Mouse (Mus musculus) forebrain, embryonic 16.5 days (tissue): ENCODE results near the gene Glycam1. TPM values are rescaled to one million over a fixed set of nuclear protein-coding genes. Genes with fewer than 3 reads are reported as not detected.
"Not testable (repeated sequence)": the region's sequence is repeated elsewhere in the genome, so short reads cannot be mapped to it uniquely, and the experiment has no call there.

Source experiments
- ATAC-seq: fragments of 200-750 bp; cut with Nextera tagmentation; 2 replicates; pipeline ENCODE4 v1.8.0; 2017; ENCODE audit warnings: mild to moderate bottlenecking, moderate library complexity
- H3K27ac ChIP-seq: fragments of 300-500 bp; sonication (generic); 2 replicates; pipeline ENCODE4 v1.5.1; 2014; ENCODE audit warnings: low read length, control low read depth
- H3K27me3 ChIP-seq: fragments of 300-500 bp; sonication (generic); replicated peaks from 2 replicates; pipeline ENCODE4 v1.6.1; 2014; ENCODE audit warnings: low read length; ENCODE audit not compliant: control insufficient read depth, insufficient read depth
- H3K36me3 ChIP-seq: fragments of 300-500 bp; sonication (generic); 2 replicates; pipeline ENCODE4 v1.6.1; 2014; ENCODE audit not compliant: control insufficient read depth, insufficient read depth
- H3K4me1 ChIP-seq: fragments of 300-500 bp; sonication (generic); replicated peaks from 2 replicates; pipeline ENCODE4 v1.6.1; 2014; ENCODE audit warnings: low read length; ENCODE audit not compliant: control insufficient read depth, insufficient read depth
- H3K4me2 ChIP-seq: fragments of 300-500 bp; sonication (generic); 2 replicates; pipeline ENCODE4 v1.6.1; 2014; ENCODE audit warnings: mild to moderate bottlenecking, low read length, control low read depth
- H3K4me3 ChIP-seq: fragments of 300-500 bp; sonication (generic); replicated peaks from 2 replicates; pipeline ENCODE4 v1.5.1; 2014; ENCODE audit warnings: mild to moderate bottlenecking, low read length, control low read depth
- H3K9ac ChIP-seq: fragments of 300-500 bp; sonication (generic); replicated peaks from 2 replicates; pipeline ENCODE4 v1.6.1; 2014; ENCODE audit warnings: low read depth, low read length, control low read depth
- H3K9me3 ChIP-seq: fragments of 300-500 bp; sonication (generic); 2 replicates; pipeline ENCODE4 v1.6.1; 2016; ENCODE audit warnings: low read length; ENCODE audit not compliant: control insufficient read depth
- WGBS: fragments of 180-500 bp; shearing (Covaris S2); extraction: QIAGEN DNeasy Blood & Tissue Kit; methylation state at CpG from one replicate; pipeline ENCODE4 v1.1.7; 2014; 5-methylcytosine and 5-hydroxymethylcytosine counted together
- polyA plus RNA-seq: library from polyadenylated mRNA; unstranded; fragments of >200 nt; fragmentation: Nextera tagmentation; extraction: Ambion mirVana; gene quantifications from 2 replicates; pipeline ENCODE4 v1.2.1, GENCODE M21; 2015

Gene Glycam1
- polyA plus RNA-seq = not detected in 2 replicates

GRCm38 (mm10) chr15:103564981-103565380, at the start of gene Glycam1:
Gene Glycam1 (minus strand): TSS chr15:103565081.
- H3K9ac ChIP-seq = no peak within 1 kb of the TSS
- H3K4me2 ChIP-seq = no peak within 1 kb of the TSS
- H3K27ac ChIP-seq = no peak within 1 kb of the TSS
- no peaks in the 10 kb centered on the region for H3K36me3 ChIP-seq
- H3K4me3 ChIP-seq = no peak within 1 kb of the TSS
- no peaks in the 10 kb centered on the region for H3K9me3 ChIP-seq
- no peaks in the 10 kb centered on the region for H3K4me1 ChIP-seq
- ATAC-seq = no peak
- H3K27me3 ChIP-seq = no peaks in the 10 kb centered on the region

- Histone ChIP-seq H3K4me2 (no peak overlapping the region), H3K9ac (no peak overlapping the region), H3K36me3 (no peaks in the 10 kb centered on the region), H3K4me1 (no peaks in the 10 kb centered on the region), H3K4me3 (no peak overlapping the region), H3K27me3 (no peaks in the 10 kb centered on the region), H3K9me3 (no peaks in the 10 kb centered on the region), H3K27ac (no peak overlapping the region)
- ATAC-seq = no peak
- 85% methylated on average over 1 of the region's 1 CpGs for WGBS
These were observed 39.6 kb upstream of the Glycam1 start for GRCm38 (mm10) chr15:103604481-103604880.

GRCm38 (mm10) chr15:103590779-103591178, 25.9 kb upstream of the Glycam1 start:
- Histone ChIP-seq H3K36me3 (no peaks in the 10 kb centered on the region), H3K27ac (no peak overlapping the region), H3K4me3 (no peak overlapping the region), H3K27me3 (no peaks in the 10 kb centered on the region), H3K4me1 (no peaks in the 10 kb centered on the region), H3K9me3 (no peaks in the 10 kb centered on the region), H3K9ac (no peak overlapping the region), H3K4me2 (no peak overlapping the region)
- no peak for ATAC-seq
- 92% methylated on average over 2 of the region's 2 CpGs for WGBS

DNA sequence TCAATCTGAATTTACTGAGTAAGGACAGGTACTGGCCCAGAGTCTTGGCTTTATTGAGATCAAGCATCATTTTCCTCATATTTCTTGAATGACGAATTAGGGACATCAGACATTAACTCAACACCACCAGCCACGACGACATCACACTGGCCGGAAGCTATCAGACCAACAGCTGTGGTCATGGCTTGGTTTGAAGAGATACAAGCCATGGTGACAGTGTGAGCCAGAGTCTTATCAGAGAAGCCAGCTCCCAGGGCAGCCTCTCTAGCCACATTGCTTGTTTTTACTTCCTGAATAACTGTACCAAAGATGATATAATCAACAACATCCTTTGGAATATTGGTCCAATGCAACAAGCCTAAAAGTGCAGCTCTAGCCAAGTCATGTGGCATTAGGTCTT, 22.9 kb upstream of the Glycam1 start:
- 91% methylated on average over 4 of the region's 4 CpGs for WGBS
- H3K36me3 ChIP-seq, H3K4me3 ChIP-seq, H3K4me2 ChIP-seq, H3K9ac ChIP-seq, H3K27me3 ChIP-seq, H3K4me1 ChIP-seq, H3K27ac ChIP-seq, H3K9me3 ChIP-seq, ATAC-seq: not testable (repeated sequence)

GRCm38 (mm10) chr15:103585876-103586275, 21.0 kb upstream of the Glycam1 start:
- H3K9me3 ChIP-seq = no peaks in the 10 kb centered on the region

DNA sequence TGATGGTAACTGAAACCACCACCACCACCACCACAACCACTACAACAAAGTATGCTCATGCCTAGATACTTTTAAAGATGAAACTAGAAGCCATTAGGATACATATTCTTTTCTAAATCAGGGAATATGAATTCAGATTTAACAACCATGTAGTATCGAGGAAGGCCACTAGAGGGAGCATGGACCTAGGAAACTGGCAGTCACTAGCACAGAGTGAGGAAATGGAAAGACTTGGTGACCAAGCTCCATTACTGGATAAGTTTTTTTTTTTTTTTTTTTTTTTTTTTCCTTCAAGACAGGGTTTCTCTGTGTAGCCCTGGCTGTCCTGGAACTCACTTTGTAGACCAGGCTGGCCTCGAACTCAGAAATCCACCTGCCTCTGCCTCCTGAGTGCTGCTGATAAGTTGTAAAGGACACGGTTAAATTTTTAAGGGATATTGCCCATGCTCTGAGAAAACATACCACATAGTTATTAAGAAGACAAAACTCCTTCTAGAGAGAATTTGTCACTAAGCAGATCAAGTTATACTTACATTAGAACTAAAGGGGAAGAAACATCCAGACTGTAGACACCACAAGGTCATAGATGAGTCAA, 12.7 kb downstream of the Glycam1 start:
- 50% methylated on average over 3 of the region's 3 CpGs for WGBS

More at GRCm38 (mm10) chr15:103585876-103586275, 21.0 kb upstream of the Glycam1 start:
- no peak for ATAC-seq
- H3K36me3 ChIP-seq = no peaks in the 10 kb centered on the region
- H3K4me2 ChIP-seq = no peak overlapping the region
- no peak overlapping the region for H3K27ac ChIP-seq
- H3K9ac ChIP-seq = no peak overlapping the region
- H3K4me1 ChIP-seq = no peaks in the 10 kb centered on the region
- 85% methylated on average over 2 of the region's 2 CpGs for WGBS
- no peak overlapping the region for H3K4me3 ChIP-seq
- no peaks in the 10 kb centered on the region for H3K27me3 ChIP-seq

DNA sequence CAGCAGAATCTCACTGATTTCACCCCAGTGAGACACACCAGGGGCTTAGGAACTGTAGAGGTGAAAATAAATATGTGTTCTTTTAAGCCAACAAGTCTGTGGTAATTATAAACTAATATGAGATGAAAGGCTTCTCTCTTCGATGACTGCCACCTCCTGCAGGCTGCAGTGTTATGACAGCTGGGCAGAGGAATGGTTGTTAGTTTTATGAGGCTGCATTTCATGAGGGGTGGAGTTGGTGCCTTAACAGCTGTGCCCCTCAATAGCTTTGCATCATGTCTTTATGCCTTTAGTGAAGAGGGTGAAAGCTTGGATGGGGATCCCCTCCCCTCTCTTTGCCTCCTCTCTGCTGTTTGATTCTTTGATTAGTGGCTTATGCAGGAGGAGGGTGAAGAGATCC, 13.8 kb downstream of the Glycam1 start:
- WGBS = 32% methylated on average over 1 of the region's 1 CpGs
- ATAC-seq = no peak
- Histone ChIP-seq H3K4me1 (no peaks in the 10 kb centered on the region), H3K4me3 (no peak overlapping the region), H3K27me3 (no peaks in the 10 kb centered on the region), H3K9me3 (no peaks in the 10 kb centered on the region), H3K9ac (no peak overlapping the region), H3K27ac (no peak overlapping the region), H3K36me3 (no peaks in the 10 kb centered on the region), H3K4me2 (no peak overlapping the region)

More for the DNA sequence above, 12.7 kb downstream of the Glycam1 start:
- H3K4me3 ChIP-seq = no peak overlapping the region
- H3K9ac ChIP-seq = no peak overlapping the region
- H3K9me3 ChIP-seq = no peaks in the 10 kb centered on the region
- peak; percentile 62 for ATAC-seq
- no peaks in the 10 kb centered on the region for H3K4me1 ChIP-seq
- no peaks in the 10 kb centered on the region for H3K27me3 ChIP-seq
- H3K36me3 ChIP-seq = no peaks in the 10 kb centered on the region
- H3K4me2 ChIP-seq = no peak overlapping the region
- no peak overlapping the region for H3K27ac ChIP-seq

- WGBS = 100% methylated on average over 1 of the region's 1 CpGs
- H3K4me3 ChIP-seq = no peak overlapping the region
- no peak overlapping the region for H3K9ac ChIP-seq
- no peaks in the 10 kb centered on the region for H3K9me3 ChIP-seq
- no peaks in the 10 kb centered on the region for H3K36me3 ChIP-seq
- H3K4me1 ChIP-seq = no peaks in the 10 kb centered on the region
- no peak overlapping the region for H3K27ac ChIP-seq
- H3K4me2 ChIP-seq = no peak overlapping the region
- no peak for ATAC-seq
- no peaks in the 10 kb centered on the region for H3K27me3 ChIP-seq
These were observed 15.4 kb downstream of the Glycam1 start for GRCm38 (mm10) chr15:103549475-103549874.

- Histone ChIP-seq H3K27me3 (no peaks in the 10 kb centered on the region), H3K4me1 (no peaks in the 10 kb centered on the region), H3K9ac (no peak overlapping the region), H3K4me3 (no peak overlapping the region), H3K27ac (no peak overlapping the region), H3K9me3 (no peaks in the 10 kb centered on the region), H3K4me2 (no peak overlapping the region), H3K36me3 (no peaks in the 10 kb centered on the region)
- ATAC-seq = no peak
- 78% methylated on average over 3 of the region's 3 CpGs for WGBS
These were observed 16.9 kb downstream of the Glycam1 start for GRCm38 (mm10) chr15:103547983-103548382.

DNA sequence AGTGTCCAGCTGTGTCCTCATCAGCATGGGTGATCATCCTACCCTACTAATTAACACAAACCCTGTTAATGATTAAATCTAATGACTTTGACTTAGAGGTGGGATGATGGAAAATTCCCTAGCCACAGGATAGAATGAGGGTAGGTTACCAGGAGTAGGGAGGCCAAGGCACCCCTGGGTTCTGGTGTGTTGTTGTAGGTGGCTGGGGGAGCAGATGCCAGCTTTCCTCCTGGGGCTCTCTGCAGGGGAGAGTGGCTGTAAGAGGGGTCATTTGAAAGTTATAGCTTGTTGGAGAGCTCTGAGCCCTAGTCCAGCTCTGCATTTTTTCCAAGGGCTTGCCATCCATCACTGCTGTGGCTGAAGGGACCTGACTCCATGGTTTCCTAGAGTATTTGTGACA, 22.4 kb downstream of the Glycam1 start:
- H3K4me3 ChIP-seq = no peak overlapping the region
- no peaks in the 10 kb centered on the region for H3K9me3 ChIP-seq
- H3K27me3 ChIP-seq = no peaks in the 10 kb centered on the region
- ATAC-seq = no peak
- no peaks in the 10 kb centered on the region for H3K36me3 ChIP-seq
- no peak overlapping the region for H3K27ac ChIP-seq
- H3K4me1 ChIP-seq = peaks cover 4% of the 10 kb centered on the region; the same call in 1 of the 2 replicates
- H3K4me2 ChIP-seq = no peak overlapping the region
- no peak overlapping the region for H3K9ac ChIP-seq
